ENCODE assay signal across 16 mouse cellular contexts in genomic region chr3:80533706-80534349, GRCm38 (mm10).
DNase-seq lines count a peak whose midpoint lies in the region; TF ChIP-seq lines count a peak whose summit lies in the region.
"Had no signal": no experiment of that assay in that cellular context is flagged by ENCODE, and none has a peak within 500 bp of the region (broad histone marks: within the 10 kb centered on the region; RNA-seq: fewer than 3 reads in every experiment).

No protein-coding gene starts in this region.

- peak overlapping the region; percentile 87 for H3K27ac ChIP-seq in layer of hippocampus, adult 2 months
- H3K27ac ChIP-seq in embryonic facial prominence, embryonic 10.5 days (replicated peaks), result no peak overlapping the region
- H3K27ac ChIP-seq: embryonic facial prominence, embryonic 15.5 days; heart, embryonic 10.5 days; limb, embryonic 12.5 days; stomach, embryonic 15.5 days had no signal

- DNase-seq in layer of hippocampus, adult 2 months (ENCODE audit: low spot score in 2 of 2), result peak; percentile 23 to 62
- DNase-seq in layer of hippocampus, postnatal 25 days (ENCODE audit: extremely low spot score in 1 of 2, low spot score in 1 of 2), result no peak
- DNase-seq in cerebellum, postnatal 10 days, result peak; percentile 58 to 62
- DNase-seq in layer of hippocampus, adult 9-11 months, result peak; percentile 69
- peak; percentile 43 for DNase-seq in right cerebral cortex, postnatal 25 days
- DNase-seq in urinary bladder, postnatal 14 days (ENCODE audit: low spot score), result no peak
- no peak for DNase-seq in embryonic facial prominence, embryonic 10.5 days (ENCODE audit: low spot score)
- DNase-seq in testis, postnatal 10 days (ENCODE audit: low spot score), result no peak
- DNase-seq: adrenal gland, postnatal 10 days; heart, postnatal 4 days; kidney, postnatal 10 days; liver, postnatal 0 days had no signal

- no peak for TF ChIP-seq CTCF in layer of hippocampus, adult 2 months (conservative IDR thresholded peaks at IDR 0.05)

- no peaks in the 10 kb centered on the region for H3K4me1 ChIP-seq in embryonic facial prominence, embryonic 10.5 days
- H3K4me1 ChIP-seq: embryonic facial prominence, embryonic 15.5 days; heart, embryonic 10.5 days; limb, embryonic 12.5 days; stomach, embryonic 15.5 days had no signal

- H3K4me3 ChIP-seq in layer of hippocampus, adult 2 months, result no peak overlapping the region
- no peak overlapping the region for H3K4me3 ChIP-seq in embryonic facial prominence, embryonic 10.5 days
- H3K4me3 ChIP-seq: embryonic facial prominence, embryonic 15.5 days; heart, embryonic 10.5 days; limb, embryonic 12.5 days; stomach, embryonic 15.5 days had no signal

- no peaks in the 10 kb centered on the region for H3K27me3 ChIP-seq in embryonic facial prominence, embryonic 10.5 days (replicated peaks; ENCODE audit: low read depth, poor library complexity, severe bottlenecking)
- H3K27me3 ChIP-seq: embryonic facial prominence, embryonic 15.5 days; limb, embryonic 12.5 days; stomach, embryonic 15.5 days had no signal

- H3K9me3 ChIP-seq in embryonic facial prominence, embryonic 10.5 days, result no peaks in the 10 kb centered on the region
- H3K9me3 ChIP-seq: embryonic facial prominence, embryonic 15.5 days; heart, embryonic 10.5 days; limb, embryonic 12.5 days; stomach, embryonic 15.5 days had no signal

- WGBS in embryonic facial prominence, embryonic 10.5 days, result 86% methylated on average over 4 of the region's 4 CpGs

- no peaks in the 10 kb centered on the region for H3K36me3 ChIP-seq in embryonic facial prominence, embryonic 10.5 days (replicated peaks)
- H3K36me3 ChIP-seq: embryonic facial prominence, embryonic 15.5 days; heart, embryonic 10.5 days; limb, embryonic 12.5 days; stomach, embryonic 15.5 days had no signal

Comparison
In these comparisons a context has a peak if more than half of its experiments do, and no peak if none do; other contexts are left out.
1. DNase-seq: peak in layer of hippocampus, adult 2 months (2 of 2), cerebellum, postnatal 10 days (2 of 2), layer of hippocampus, adult 9-11 months (single experiment) and right cerebral cortex, postnatal 25 days (single experiment); none in layer of hippocampus, postnatal 25 days (0 of 2), urinary bladder, postnatal 14 days (single experiment), embryonic facial prominence, embryonic 10.5 days (single experiment) and testis, postnatal 10 days (single experiment).